Mouse (Mus musculus): Measurements from ENCODE around the gene Tpx2.

Tpx2 gene

DNA sequence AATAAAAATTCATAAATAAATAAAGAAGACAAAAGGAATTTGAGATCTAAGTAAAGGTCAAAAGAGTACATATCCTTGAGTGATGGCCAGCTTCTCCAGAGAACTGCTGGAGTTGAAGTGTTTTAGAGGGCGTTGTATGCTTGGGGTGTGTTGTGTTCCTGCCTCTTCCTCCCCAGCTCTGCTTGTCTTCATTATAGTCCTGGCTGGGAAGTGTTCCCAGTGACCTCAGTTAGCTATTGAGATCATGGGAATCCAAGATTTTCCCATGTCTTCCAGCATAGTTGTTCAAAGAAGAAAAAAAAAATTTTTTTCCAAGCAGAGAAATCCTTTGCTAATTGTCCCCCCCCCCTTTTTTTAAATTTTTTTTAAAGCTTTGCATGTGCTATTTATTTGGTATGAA lies 14.1 kb downstream of the Tpx2 start:
- no peak for DNase-seq (ENCODE audit: low read depth in 1 of 2, low spot score in 2 of 2)

DNA sequence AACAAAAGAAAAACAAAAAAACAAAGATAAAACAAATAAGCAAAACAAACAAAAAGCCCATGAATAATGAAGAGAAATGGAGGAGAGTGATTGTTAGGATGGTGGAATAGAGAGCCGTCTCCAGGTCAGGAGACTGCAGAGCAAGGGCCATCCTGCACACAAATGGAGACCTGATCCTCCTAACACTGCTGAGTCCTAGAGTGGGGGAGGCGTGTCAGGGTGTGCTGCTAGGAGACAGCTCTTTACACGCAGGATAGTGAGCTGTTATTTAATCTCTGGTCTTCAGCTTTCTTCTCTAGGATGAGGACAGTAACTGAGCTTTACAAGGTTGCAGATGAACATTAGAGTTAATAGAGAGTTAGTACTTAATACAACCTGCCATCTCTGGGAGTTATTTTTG lies 14.9 kb downstream of the Tpx2 start:
- DNase-seq (ENCODE audit: low read depth in 1 of 2, low spot score in 2 of 2) = no peak

DNA sequence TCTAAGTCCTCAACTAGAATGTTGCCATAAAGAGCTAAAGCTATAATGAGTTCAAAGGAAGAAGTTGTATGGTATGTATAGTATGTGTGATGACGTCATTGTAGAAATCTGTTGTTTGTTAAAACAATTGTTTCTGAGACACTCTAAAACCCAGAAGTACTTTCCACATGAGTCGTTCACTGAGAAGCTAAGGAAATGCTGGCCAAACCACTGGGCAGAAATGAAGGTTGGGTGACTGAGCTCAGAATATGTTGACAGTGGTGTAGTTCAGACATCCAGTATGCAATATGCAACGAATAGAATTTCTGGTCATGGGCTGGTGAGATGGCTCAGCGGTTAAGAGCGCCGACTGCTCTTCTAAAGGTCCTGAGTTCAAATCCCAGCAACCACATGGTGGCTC lies 15.6 kb downstream of the Tpx2 start:
- DNase-seq (ENCODE audit: low read depth in 1 of 2, low spot score in 2 of 2) = no peak

DNA sequence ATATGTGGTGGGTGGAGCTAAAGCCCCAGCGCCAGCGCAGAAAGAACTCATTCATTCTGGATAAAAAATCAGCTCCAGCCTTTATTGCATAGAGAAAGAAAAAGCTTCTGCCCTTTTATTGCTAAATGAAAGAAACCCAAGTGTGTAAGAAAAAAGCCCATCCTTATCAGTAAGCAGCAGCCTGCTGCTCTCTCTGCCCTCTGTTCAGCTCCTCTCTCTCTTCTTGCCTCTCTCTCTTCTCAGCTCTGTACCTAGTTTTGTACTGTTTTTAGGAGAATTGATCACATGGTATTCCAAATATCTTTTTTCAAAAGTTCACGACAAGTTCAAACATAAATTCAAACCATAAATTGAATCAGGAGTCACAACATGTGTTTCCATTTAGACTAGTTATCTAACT lies 30.5 kb downstream of the Tpx2 start:
- DNase-seq (ENCODE audit: low read depth in 1 of 2, low spot score in 2 of 2) = no peak

DNA sequence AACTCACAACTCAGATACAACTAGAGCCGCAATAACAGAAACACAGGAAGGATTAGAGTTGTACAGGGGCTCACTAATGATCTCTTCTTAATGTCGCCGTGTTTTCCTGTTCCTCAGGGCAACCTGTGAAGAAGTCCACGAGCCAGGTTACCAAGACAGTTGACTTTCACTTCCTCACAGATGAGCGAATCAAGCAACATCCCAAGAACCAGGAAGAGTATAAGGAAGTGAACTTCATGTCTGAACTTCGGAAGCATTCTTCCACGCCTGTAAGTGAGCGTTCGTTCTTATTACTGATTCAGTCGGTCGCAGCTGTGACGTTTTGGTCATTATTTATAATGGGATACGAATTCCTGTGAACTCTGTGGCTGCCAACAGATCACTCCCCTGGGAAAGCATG lies 33.1 kb downstream of the Tpx2 start:
- no peak for DNase-seq (ENCODE audit: low read depth in 1 of 2, low spot score in 2 of 2)

DNA sequence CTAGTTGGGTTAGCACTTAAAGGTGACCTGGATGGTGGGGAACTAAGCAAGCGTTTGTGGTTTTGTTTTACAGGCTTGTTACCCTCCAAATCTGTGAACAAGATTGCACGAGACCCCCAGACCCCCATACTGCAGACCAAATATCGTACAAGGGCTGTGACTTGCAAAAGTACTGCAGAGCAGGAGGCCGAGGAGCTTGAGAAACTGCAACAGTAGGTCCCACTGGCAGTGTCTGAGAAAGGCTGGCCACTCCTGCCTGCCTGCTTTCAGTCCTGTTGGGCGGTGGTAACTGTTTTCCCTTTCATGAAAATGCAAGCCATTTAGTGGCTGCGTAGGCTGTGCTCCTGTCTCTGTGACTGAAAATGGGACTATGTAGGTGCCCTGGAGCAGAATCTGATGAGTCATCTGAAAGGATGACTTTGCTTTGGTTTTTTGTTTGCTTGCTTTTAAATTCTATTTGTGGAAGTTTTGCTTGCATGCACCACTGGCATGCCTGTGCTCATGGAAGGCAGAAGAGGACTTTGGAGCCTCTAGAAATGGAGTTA lies 36.4 kb downstream of the Tpx2 start:
- no peak for DNase-seq (ENCODE audit: low read depth in 1 of 2, low spot score in 2 of 2)

DNA sequence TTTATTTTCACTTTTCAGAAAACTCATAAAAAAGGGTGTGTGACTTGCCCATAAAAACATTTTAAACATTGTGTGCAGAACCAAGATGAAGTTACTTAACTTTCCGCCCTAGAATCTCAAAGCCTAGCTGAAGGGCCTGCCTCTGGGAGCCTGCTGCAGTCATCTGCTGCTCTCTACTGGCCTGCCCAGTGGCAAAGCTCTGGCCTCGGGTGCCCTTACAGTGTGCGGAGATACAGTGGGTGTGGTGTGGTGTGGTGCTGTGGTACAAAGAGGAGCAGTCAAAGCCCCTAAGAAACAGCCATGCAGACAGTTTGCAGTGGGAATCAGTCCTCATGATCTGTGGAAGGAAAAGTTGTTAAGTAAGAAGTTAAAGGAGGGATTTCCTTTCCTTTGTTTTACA lies 39.5 kb downstream of the Tpx2 start:
- no peak for DNase-seq (ENCODE audit: low read depth in 1 of 2, low spot score in 2 of 2)

DNA sequence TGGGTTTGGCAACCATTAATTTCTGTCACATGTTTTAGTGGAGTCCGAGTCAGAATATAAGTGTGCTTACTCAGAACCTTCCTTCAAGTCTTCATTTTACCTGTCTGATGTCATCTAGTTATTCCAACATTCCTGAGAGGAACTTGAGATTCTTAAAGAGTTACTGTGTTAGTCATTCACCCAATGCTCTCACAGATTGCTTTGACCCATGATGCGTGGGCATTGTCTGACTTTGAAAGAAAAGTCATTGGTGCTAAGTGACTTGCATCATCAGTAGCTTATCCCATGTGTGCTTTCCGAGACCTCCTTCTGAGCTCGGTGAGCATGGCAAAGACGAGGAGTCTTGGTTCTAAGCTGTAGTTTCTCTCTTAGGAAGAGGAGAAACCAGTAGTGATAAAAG lies 41.0 kb downstream of the Tpx2 start:
- DNase-seq (ENCODE audit: low read depth in 1 of 2, low spot score in 2 of 2) = no peak

DNA sequence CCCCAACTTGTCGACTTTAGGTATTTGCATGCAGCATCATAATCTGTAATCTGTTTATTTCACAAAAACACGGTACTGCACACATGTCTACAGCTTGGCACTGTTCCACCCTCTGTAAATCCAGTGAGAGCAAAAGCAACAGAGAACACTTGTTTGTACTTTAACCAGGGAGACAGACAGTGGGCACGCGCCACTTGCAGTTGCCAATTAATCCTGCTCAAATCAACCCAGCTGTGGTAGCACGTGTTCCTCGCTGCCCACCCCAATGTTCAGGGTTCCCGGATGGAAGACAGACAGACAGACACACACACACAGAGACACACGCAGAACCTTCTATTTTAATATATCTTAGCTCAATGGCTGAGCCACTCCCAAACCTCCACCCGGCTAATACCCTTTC lies 48.1 kb downstream of the Tpx2 start:
- no peak for DNase-seq (ENCODE audit: low read depth in 1 of 2, low spot score in 2 of 2)

DNA sequence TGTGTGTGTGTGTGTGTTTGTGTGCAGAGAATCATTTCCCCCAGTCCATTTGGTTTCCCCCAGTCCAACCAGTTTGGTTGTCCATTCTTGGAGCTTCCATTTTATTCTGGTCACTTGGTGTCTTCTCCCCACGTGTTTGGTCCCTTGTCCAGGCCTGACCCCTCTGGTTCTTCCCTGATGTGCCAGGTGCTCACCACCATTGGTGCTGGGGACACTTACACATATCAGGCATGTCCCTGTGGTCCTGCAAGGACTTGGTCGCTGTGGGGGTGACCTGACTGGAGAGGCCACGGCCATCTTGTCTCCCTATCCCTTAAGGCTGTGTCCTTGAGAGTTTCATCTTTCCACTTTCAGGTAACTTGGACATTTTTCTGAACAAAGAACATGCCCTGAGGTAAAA lies 49.2 kb downstream of the Tpx2 start:
- no peak for DNase-seq (ENCODE audit: low read depth in 1 of 2, low spot score in 2 of 2)

DNA sequence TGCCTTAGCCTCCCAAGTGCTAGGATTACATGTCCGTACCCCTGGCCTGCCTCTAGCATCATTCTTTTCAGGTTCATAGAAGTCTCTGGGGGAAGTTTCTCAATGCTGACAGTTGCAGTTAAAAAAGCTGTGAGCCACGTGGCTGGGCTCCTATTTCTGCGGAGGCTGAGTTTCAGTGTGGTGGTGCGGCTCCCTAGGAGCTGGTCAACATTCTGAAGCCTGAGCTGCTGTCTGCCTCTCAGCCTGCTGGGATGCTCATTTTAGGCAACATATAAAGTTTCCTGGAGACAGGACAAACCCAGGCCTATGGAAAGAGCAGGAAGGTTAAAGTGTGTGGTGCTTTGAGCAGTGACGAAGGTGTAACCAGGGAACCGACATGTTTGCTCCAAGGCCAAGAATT lies 51.2 kb downstream of the Tpx2 start:
- DNase-seq (ENCODE audit: low read depth in 1 of 2, low spot score in 2 of 2) = no peak

DNA sequence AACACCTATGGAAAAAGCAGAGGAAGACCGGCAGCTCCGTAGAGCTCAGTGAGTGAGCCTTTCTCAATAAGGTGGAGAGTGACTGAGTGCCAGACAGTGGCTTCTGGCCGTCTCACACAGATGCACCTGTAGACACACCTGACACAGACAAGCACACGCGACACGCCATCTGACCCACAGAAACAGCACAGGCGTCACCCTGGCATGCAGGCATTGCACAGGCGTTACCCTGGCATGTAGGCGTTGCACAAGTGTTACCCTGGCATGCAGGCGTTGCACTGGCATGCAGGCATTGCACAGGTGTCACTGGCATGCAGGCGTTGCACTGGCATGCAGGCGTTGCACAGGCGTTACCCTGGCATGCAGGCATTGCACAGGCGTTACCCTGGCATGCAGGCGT lies 53.5 kb downstream of the Tpx2 start:
- no peak for DNase-seq (ENCODE audit: low read depth in 1 of 2, low spot score in 2 of 2)

DNA sequence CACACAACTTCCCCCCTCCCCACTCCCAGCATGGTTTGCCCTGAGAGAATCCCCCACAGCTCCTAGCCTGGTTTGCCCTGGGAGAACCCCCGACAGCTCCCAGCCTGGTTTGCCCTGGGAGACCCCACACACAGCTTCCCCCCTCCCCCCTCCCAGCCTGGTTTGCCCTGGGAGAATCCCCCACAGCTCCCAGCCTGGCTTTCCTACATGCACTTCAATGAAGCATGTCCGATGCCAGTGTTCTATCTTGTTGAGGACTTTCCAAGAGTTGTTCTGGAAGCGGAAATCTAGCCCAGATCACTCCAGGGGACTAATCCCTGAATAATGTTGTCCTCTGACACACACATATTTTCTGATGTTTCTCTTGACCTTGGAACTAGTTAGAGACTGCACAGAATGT lies 54.9 kb downstream of the Tpx2 start:
- DNase-seq (ENCODE audit: low read depth in 1 of 2, low spot score in 2 of 2) = no peak

DNA sequence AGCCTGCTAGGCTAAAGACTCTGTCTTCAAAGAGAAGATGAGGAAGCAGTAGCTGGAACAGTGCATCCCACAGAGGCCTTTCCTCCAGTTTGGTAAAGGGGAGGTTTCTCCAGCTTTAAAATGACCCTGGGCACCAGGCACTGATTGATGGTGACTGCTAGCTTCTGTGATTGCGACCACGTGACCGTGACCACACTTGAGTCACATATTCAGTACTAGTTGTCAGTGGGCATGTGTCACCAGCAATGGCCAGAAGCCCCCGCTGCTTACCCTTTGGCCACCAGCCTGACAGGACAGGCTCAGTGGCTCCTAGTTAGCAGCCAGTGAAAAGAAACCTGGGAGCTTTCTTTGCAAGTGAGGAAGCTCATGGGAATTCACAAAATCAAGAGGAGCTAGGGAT lies 55.8 kb downstream of the Tpx2 start:
- no peak for DNase-seq (ENCODE audit: low read depth in 1 of 2, low spot score in 2 of 2)

DNA sequence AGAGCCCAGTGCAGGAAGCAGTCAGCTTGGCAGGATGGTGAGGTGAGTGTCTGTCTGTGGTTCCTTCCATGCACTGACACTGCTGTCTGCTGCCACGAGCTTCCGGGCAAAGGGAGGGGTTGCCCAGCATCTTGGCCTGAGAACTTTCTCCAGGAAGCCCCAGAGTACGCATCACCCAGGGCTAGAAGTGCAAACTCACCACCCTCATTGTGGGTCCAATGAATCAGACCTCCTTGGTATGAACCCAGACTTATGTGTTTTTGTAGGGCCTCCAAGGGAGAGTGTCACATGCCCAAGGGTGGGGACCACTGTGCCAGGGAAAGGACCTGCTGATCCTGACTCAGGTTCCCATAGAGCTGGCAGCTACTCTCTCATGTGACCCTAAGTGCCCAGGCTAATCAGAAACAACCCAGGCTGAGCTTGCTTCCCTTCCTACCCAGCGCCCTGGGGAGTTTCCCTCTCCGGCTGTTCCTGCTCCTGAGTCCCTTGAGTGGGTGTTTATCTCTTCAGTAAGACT lies 56.4 kb downstream of the Tpx2 start:
- DNase-seq (ENCODE audit: low read depth in 1 of 2, low spot score in 2 of 2) = no peak

DNA sequence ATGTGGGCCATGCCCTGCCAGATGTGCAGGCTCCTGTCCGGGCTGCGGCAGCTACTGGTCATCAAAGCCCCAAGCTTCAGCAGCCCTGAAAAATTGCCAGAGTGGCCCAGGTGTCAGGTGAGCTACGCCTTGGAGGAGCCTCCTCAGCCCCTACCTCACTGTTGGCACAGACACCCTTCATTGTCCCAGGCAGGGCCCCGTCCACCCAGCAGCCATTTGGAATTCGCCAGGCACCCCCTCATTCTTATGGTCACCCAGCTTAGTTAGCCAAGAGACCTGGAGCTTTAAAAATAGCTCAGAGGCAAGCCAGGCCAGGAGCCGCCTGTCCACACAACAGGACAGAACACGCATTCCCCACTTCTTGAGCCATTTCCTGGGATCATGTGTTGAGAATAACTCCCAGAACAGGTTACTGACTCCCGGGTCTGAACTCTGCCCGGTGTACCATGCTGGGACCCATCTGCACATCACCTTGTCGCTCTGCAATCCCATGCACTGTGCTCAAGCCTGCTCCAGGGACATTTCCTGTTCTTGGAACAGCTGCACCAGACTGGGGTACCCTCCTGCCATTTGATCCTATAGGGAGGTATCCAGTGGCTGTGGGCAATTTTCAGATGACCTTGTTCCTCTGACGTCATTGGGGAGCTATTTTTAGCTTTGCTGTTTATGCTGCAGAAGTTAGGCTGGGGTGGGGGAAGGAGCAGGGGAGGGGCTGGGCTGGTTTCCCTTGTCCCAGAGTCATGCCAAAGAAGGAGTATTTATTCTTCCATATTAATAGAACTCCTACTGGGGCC lies 57.5 kb downstream of the Tpx2 start:
- no peak for DNase-seq (ENCODE audit: low read depth in 1 of 2, low spot score in 2 of 2)

DNA sequence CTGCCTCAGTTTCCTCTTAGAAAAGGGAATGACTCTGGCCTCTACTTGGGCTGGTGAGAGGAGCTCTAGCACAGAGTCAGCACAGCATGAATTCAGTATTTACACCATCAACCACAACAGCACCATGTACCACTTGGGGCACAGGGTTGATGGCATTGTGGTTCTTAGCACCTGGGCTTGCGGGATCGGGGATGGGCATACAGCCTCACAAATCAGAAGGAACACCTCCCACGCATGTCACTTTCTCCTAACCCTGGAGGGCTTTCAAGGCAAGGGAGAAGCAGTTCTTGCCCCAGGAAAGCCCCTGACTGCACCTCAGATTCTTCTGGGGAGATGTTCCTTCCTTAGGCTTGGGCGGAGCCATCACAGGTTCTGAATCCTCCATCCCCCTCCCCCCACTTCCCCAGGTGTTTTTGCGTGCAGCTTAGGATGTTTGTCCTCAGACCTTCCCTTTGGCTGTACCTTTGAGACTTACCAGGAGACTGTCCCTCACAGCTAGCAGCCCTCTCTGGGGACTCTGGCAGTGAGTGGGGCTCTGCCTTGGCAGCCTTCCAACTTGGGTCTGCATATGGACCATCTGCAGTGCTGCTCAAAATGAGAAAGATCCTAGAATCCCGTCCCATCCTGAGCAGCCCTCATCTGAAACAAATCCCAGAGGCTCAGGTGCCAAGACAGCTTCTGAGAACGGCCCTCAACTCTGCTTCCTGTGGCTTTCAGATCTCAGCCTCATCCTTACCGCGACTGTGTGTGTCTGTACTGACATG lies 58.7 kb downstream of the Tpx2 start:
- DNase-seq (ENCODE audit: low read depth in 1 of 2, low spot score in 2 of 2) = no peak

DNA sequence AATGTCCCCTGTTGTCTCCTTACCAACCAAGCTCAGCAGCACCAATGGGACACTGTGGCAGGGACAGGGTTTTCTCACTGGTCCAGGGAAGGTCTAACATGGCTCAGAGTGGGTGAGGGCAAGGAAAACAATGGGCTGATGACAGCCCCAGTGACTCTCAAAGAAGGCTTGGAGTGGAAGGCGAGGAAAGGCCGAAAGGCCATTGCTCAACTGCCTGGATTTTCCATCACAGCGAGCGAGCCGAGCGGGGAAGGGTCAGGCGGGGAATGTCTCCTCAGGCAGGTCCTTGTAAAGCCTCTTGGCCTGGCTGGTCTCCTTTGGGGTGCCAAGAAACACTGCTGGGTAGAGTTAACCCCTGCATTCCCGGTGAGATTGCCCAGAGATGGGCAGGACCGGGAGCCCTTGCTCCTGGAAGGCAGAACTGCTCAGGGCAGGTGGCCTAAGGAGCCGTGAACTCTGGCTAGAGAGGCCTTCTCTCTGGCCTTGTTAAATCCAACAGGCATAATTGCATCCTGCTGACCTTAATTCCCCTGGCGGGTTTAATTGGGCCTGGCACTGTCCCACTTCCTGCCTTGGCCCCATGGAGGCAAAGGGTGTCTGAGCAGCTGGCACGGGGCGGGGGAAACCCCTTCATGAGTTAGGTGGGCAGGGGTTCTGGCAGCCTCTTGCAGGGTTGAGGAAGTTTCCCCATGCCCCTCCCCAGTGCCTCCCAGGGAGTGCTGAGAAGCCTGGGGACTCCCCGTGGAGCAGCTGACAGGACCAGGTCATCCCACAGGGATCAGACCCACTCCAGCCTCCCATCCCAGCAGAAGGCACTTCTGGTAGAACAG lies 59.6 kb downstream of the Tpx2 start:
- no peak for DNase-seq (ENCODE audit: low read depth in 1 of 2, low spot score in 2 of 2)

DNA sequence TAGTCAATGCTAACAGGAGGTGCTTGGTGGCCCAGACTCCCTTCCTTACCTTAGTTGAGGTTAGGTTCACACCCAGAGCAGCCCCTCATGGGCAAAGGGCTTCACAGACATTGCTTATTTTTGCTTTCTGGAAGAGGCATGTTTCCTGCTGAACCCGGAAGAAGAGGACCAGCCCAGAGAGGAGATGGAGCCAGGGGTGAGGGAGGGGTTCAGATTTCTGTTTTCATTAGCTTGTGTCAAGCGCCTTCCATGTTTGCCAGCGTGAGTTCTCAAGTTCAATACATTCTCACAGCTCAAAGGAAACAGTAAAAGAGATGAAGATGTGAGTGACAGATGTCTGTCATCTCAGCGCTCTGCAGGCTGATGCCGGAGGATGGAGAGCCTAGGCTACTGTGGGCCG lies 62.1 kb downstream of the Tpx2 start:
- DNase-seq (ENCODE audit: low read depth in 1 of 2, low spot score in 2 of 2) = no peak

DNA sequence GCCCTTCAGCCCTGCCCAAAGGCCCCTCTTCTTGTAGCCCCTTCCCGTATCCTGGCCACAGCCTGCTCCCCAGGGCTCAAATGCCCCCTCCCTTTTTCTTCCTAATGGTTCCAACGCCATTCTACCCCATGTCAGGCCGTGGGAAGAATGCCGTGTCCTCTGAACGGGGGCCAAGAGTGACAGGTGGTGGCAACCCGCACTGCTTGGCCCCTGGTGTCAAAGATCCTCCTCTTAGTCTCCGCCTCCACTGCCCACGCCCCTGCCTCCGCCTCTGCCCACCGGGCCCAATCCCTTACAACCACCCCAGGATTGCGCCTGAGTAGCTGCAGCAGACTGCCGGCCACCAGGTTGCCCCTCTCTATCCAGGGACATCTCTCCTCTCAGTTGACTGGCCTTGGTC lies 63.3 kb downstream of the Tpx2 start, which contains the start of gene Mylk2:
Gene Mylk2, plus strand, starts transcription at position 322 of the 400 bp plus-strand sequence.
- DNase-seq (ENCODE audit: low read depth in 1 of 2, low spot score in 2 of 2) = no peak

DNA sequence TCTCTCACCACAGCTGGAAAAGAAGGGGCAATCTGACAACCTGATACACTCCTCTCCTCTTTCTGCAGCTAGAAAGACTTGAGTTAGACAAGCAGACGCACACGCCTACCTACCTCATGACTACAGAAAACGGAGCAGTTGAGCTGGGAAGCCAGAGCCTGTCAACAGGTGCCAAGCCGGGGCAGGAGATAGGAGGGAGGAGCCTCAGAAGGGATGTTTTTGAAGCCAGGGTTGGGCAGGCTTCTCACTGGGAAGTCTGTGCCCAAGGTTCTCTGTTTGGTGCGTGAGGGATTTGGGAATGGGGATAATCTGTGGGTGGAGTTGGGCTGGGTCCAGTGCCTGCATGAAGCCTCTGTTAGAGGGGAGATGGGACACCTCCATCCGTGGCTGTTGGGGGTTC lies 63.7 kb downstream of the Tpx2 start:
- DNase-seq (ENCODE audit: low read depth in 1 of 2, low spot score in 2 of 2) = no peak

Data from monocyte, adult 2 months (primary cell).